Mouse (Mus musculus) large intestine, adult 2 months (tissue): ENCODE measurements around the gene Usp3. TPM values are rescaled to one million over a fixed set of nuclear protein-coding genes. Genes with fewer than 3 reads are reported as not detected.

Source experiments
- DNase-seq: peaks from one replicate; pipeline ENCODE4 v3.0.0-alpha.2; 2012; ENCODE audit warnings: low read depth, low spot score
- WGBS: fragments of 180-500 bp; shearing (Covaris S2); methylation state at CpG from one replicate; pipeline ENCODE4 v1.1.7; 2018; 5-methylcytosine and 5-hydroxymethylcytosine counted together
- polyA plus RNA-seq: library from polyadenylated mRNA; depleted of rRNA; stranded (reverse); fragments of >200 nt; gene quantifications from 2 replicates; pipeline ENCODE4 v1.2.3, GENCODE M21; 2012

Usp3 gene
- polyA plus RNA-seq, 1 experiment = 17.0 TPM

DNA sequence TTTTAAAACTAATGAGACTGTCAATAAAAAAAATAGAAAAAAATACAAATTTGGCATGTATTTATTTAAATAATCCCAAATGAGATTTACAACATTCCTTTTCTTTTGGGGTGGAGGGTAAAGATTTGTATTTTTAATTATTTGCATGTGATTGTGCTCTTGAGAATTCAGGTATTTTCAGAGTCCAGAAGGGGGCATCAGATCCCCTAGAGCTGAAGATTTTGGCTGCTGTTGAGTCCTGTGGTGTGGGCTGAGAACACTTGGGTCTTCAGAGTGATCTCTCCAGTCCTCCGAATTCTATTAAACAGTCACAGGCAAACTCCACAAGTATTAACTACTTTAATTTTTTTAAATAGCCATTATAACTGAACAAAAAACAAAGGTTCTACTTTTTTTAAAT is 9.7 kb downstream of the Usp3 start:
- 90% methylated on average over 1 of the region's 1 CpGs for WGBS
- no peak for DNase-seq

DNA sequence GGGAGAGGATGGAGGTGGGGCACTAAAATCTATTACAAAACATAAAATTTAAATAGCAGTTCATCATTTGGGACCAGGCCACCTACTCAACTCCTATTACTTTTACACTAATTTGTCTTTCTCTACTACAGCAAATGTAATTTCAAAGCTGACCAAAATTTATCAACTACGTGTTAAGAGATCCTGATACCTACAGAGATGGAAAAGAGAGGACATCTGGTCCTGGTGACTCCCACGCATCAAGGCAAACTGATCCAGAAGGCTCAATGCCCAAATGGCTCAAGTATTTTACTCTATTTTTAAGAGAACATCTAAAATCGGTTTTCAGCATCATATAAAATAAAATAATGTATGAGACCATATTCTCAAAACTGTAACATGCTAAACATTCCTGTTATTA is 11.2 kb downstream of the Usp3 start:
- no peak for DNase-seq
- 87% methylated on average over 3 of the region's 3 CpGs for WGBS

DNA sequence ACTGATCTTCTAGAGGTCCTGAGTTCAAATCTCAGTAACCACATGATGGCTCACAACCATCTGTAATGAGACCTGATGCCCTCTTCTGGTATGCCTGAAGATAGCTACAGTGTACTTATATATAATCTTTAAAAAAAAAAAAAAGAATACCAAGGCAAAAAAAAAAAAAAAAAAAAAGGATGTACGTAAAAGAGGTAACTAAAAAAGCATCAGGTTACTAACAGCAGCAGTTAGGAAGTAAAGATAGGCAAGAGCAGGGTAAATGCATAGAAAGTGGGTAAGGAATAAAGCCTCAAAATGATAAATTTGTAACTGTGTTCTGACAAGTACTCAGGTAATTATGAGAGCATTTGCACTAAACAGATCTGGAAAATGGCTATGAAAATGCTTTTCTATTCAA is 12.2 kb downstream of the Usp3 start:
- 92% methylated on average over 1 of the region's 1 CpGs for WGBS
- DNase-seq = no peak

DNA sequence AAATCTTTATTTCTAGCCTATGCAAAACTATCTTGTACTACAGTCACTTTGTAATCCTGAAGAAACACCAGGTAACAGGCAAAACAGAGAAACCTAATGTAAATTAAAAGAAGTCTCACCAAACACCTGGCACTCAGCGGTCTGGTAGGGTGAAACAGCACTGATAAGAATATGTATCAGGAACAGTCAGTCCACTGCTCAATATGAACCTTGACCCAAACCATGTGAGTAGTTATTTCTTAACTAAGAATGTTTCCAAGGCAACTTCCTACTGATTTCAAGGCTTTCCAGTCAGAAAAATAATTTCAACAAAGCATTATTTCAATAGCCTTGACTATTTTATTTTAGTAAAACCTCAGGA is 17.1 kb downstream of the Usp3 start:
- no peak for DNase-seq
- WGBS = 30% methylated on average over 1 of the region's 1 CpGs

DNA sequence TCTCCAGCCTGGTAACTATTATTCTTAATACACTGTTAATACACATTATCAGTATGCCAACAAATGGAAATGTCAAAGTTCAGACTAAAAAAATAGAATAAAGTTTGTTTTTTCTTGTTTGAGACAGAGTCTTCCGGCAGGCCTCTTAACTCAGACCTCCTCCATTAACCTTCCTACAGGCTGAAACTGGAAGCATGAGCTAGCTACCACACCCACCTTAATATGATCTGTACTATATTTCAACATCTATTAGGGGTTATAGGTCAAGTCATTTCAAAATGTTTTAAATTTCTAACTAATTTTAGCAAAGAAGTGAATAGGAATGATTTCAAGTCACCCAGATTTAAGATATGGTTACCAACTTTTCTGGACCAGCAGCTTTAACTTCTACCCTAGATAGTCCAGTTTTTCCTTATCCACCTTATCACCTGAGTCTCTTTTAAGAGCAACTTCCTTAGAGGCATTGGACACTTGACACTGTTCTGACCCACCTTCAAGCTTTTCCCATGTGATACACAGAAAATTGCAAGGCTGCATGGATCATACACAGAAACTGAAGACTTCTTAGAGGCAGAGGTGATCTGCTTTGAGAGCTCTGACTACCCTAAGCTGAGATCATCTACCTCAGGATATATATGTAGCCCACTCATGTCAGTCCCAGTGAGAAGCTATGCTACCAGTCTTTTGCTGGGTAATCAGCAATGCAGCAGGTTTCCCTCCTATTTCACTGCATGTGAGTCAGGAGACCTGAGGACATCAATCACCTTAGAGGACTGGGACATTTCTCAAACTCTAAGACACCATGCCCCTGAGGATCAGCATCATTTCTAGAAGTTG is 17.7 kb downstream of the Usp3 start:
- 28% methylated on average over 1 of the region's 1 CpGs for WGBS
- DNase-seq = no peak

DNA sequence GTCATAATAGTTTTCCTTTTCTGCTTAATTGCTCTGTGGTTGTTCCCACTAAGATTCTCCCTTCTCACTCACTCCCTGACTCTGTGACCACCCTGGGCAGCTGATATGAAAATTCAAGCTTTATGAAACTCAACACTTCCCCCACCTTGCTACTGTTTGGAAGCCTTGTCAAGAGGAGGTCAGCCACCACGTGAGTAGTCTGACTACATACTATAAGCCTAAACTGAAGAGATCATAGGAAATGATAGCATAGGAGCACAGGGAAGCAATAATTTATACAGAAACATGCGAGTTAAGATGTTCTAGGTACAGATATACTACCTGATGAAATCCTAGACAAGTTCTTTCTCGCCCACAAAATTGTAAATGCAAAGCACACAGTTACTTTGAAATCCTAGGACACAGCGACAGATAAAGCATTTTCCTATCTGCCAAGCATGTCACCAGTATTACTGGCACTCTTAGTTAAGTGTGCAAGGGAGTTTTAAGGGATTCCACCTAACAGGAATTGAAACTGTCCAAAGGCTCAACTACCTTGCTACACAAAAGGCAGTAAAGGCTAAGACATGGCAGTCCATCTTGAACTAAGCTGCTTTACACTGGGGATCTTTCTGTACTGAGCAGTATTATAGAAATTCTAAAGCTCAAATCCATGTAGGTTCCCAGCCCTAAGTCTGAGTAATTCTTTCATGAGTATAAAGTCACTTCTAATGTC is 20.8 kb downstream of the Usp3 start:
- WGBS = 83% methylated on average over 4 of the region's 4 CpGs
- no peak for DNase-seq

DNA sequence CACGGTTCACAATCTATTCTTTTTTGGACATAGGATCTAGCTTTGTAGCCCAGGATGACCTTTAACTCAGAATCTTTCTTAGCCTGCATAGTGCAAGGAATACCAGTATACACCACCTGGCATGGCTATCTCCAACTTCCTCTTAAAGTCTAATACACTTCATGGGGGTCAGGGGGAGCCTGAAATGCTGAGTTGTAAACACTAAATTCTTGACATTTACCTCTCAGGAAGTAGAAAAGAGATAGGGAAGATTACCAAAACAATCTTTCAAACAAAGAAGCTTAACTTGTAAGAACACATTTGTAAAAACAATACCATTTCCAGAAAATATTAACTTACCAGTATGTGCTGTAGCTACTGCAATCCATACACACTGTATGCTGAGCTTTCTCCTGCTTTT is 30.7 kb downstream of the Usp3 start:
- DNase-seq = no peak
- 44% methylated on average over 1 of the region's 1 CpGs for WGBS

DNA sequence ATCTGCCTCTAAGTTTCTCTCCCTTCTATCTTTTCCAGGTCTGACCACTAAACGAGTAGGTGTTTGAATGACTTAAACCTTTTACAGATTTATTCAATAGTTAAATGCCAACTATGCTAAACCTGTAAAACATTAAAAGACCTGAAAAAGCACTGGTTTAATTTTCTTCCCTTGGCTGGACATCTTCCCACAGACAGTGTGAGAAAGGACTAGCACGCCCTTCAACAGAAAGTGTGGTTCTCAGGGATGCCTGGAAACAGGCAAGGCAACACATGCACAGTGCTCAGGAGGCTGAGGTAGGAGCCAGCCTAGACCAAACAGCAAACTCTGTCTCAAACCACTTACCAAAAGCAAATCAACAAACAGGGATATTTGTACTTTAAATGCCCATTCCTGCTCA is 31.4 kb downstream of the Usp3 start:
- 70% methylated on average over 2 of the region's 2 CpGs for WGBS
- no peak for DNase-seq

DNA sequence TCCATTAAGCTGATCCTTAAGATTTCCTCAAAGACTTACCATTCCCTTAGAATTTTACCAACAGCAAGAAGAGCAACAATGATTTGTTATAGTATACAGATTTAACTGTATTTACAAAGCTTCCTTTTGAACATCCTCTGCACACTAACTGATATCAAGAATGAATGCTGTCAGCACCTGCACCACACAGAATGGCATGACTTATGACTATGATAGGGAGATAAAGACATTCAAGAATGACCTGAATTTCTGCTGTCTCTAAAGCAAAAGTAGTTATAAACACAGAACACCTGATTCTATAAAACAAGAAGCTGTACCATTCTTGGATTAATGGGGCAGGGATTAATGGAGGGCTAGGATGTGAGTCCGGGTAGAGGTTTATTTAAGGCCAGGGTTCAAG is 32.2 kb downstream of the Usp3 start:
- 42% methylated on average over 1 of the region's 1 CpGs for WGBS
- no peak for DNase-seq

DNA sequence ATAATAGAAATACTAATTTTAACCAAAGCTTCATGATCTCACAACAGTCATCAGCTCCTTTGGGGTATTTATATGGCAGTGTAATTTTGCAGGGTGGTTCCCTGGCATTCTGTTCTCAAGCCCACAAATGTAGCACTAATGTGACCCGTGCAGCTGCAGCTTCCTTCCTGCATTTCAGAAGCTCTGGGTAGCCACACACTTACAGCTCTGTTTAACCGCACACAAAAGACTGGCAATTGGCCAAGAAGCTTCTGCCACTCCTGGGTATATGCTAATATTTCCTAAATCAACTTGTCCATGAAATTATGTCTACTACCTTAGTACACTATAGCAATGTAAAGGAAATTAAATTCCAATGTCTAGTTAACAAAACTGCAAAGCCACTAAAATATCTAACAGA is 32.6 kb downstream of the Usp3 start:
- 8% methylated on average over 2 of the region's 2 CpGs for WGBS
- DNase-seq = no peak

DNA sequence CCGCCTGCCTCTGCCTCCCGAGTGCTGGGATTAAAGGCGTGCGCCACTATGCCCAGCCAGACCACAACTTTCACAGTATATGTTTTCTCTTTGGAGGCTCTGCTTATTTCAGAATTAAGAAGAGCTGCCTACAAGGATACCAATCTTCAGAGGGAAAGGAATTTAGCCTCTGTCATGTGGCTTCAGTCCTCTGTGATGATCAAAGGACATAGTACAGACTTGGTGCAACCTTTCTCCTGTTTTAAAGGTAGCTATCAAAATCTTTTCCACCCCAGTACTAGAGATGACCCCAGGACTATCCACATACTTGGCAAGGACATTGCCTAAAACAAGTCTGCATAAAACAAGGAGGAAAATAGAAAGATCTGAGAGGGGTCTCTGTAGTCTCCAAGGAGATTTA is 34.0 kb downstream of the Usp3 start:
- DNase-seq = no peak

DNA sequence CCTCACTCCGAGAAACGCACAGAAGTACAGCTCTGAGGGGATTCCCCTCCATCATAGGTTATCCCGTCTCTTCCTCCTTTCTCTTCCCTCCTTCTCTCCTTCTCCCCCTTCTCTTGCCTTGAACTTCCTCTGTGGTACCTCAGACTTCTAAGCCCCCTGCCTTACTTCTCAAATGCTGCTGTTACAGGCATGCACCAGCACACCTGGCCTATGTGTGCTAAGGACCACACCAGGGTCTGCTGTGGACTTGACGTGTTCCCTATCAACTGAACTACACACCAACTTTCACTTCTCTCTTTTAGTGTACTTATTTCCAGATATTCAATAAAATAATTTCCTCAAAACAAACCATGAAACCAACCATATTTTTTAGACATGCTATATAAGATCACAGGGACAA is 50.2 kb downstream of the Usp3 start:
- 80% methylated on average over 4 of the region's 4 CpGs for WGBS

More for the DNA sequence above, 34.0 kb downstream of the Usp3 start:
- 96% methylated on average over 4 of the region's 4 CpGs for WGBS

DNA sequence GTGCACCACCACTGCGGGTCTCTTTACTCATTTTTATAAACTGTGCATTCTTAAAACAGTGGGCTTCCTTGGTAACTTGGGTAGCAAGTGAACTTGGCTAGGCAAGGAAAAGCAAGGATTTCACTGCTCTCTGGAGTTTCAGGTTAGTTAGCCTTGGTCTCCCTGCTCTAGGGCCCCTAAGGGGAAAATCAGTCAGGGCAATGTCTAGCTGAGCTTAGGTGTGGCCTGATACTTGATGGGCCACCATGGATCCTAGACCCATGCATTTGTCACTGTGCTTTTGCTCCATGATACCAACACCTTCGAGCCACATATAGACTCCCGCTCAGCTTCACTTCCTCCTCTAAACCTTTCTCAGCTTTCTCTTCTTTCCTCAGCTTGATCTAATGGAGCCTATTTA is 71.3 kb downstream of the Usp3 start:
- no peak for DNase-seq
- WGBS = 94% methylated on average over 3 of the region's 3 CpGs

More for the DNA sequence above, 50.2 kb downstream of the Usp3 start:
- no peak for DNase-seq

DNA sequence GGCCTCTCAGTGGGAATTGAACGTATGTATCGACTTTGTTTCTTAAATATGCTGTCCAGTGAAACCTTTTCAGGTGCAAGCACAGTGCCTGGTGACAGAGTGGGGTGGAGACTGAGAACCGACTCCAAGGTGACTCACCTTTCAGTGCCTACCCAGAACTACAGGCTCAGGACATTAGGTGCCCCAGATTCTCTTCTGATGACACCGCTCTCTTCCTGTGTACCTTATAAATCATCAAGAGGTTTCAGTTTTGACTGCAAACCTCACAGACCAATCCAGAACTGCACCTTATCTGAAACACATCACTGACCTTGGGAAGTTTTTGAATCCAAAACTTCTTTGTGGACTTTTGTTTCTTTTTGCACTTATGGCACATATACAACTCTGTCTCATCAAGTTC is 72.6 kb downstream of the Usp3 start:
- WGBS = 82% methylated on average over 4 of the region's 4 CpGs

DNA sequence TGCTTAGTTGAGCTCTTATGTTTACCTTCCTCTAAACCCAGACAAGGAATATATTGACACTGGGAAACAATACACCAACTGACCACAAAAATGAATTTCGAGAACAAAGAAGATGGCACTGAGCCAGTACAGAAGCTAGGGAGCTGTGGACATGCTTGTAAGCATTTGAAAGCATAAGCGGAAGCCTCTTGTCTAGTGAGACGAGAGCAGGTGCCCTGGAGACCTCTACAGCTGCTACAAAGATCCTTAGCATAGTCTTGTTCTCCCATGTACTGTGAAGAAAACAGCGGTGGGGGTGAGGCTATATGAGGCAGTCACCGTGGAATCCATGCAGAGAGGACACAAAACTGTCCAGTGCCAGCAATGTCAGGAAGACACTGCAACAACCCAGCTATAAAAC is 74.0 kb downstream of the Usp3 start:
- WGBS = 50% methylated on average over 5 of the region's 5 CpGs
- DNase-seq = no peak

More for the DNA sequence above, 72.6 kb downstream of the Usp3 start:
- DNase-seq = no peak

DNA sequence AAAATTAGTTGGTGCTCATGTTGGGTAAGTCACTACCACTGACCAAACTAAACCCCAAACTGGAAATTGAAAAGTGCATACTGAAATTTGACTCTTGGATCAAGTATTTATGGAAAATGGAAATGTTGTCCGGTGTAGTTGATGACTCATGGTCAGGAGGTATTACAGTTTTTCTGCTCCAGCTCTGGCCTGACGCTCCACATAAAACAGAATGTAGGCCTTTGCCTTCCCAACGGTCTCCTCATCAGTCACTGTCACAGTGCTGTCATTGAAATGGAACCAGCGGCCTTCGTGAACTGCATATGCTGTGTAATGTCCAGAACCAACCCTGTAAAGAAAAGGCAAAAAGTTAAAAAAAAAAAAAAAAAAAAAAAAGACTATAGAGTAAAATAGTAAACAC is 74.7 kb downstream of the Usp3 start:
- WGBS = 78% methylated on average over 5 of the region's 5 CpGs
- DNase-seq = no peak

DNA sequence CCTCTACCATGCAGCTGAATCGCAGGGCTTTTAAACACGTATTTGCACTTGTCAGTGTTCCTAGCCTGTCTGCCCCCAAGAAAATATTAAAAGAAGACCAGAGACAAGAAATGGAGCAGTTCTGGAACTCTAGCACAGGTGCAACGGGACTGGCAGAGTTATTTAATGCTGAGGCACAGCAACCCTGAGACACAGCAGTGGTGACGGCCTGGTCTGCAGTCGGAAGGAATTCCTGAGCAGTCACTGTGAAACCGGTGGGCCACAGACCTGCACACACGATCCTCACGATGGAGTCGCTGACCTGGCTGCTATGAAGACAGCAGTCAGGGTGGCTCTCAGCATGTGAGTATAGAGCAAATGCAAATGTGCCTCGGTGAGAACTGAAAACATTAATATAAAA is 75.2 kb downstream of the Usp3 start:
- no peak for DNase-seq
- WGBS = 92% methylated on average over 10 of the region's 10 CpGs

DNA sequence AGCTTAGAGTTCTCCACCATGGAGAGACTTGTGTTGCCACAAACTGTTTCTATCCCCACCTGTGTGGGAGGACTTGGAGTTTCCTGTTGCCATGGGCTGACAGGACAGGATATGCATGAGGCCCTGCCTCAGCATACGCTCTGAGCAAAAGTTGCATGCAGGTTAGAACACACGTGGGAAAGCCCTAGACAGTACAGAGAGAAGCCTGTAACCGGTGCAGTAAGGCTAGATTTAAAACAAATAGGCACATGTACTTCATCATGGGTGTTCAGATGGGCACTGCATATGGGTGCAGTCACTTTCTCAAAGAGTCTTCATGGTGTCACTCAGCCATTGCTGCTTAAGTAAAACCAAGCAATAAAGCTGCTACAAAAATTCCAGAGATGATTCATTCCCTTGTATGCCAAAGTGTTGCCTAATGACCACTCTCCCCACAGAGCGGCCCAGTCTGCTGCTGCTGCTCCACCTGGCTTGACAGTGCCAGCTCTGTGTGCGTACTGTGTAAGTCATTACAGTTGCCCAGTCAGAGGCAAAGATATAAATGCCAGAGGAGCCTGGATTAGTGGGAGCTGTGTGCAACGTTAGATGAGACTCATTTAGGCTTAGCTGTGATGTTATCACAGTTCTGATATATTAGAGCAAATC is 76.5 kb downstream of the Usp3 start:
- 58% methylated on average over 6 of the region's 6 CpGs for WGBS
- no peak for DNase-seq

DNA sequence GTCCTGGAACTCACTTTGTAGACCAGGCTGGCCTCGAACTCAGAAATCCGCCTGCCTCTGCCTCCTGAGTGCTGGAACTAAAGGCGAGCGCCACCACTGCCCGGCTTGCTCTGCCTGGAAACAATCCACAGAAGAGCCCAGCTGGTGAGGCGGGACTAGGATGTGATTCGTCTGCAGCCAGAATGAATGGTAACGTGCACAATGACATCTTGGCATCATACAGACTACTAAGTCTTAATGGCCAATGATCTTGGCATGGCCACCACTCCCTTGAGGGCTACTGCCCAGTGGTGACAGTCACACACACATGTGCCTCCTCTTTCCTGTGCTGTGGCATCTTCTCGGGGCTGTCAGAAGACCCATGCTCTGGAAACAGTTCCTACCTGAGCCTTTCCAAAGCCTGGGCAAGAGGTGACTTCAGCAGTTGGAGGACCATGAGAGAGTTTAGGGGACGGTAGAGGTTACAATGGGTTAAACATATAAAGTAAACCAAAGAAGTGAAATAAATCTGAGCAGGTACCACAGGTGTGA is 77.2 kb downstream of the Usp3 start:
- WGBS = 84% methylated on average over 10 of the region's 10 CpGs
- DNase-seq = no peak

DNA sequence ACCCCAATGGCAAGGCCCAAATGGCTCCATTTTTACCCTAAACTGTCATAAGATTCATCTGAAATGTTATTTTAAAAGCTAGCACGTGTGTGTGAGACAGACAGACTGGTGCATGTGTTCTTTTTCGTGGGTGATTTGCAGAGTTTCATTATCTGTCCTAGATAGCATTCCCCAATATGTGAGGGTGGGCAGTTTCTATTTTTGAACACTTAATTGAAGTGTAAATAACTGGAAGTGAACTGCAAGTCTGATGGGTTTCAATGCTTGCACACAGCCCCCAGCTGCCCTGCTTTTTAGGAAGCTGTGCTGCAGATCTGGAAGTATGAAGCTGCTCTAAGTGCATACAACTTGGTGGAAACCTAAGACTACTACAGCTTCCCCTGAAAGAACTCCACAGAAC is 77.8 kb downstream of the Usp3 start:
- no peak for DNase-seq
- 53% methylated on average over 2 of the region's 2 CpGs for WGBS
